Mouse (Mus musculus): ENCODE measurements around the gene Zc3h14.

Gene Zc3h14

GRCm38 (mm10) chr12:98737801-98738350 lies 8.9 kb upstream of the Zc3h14 start:
- DNase-seq (ENCODE audit: low read depth in 1 of 2, low spot score in 2 of 2) = no peak

- DNase-seq (ENCODE audit: low read depth in 1 of 2, low spot score in 2 of 2) = no peak
Observed at GRCm38 (mm10) chr12:98741011-98741501, 5.7 kb upstream of the Zc3h14 start.

- no peak for DNase-seq (ENCODE audit: low read depth in 1 of 2, low spot score in 2 of 2)
Observed at GRCm38 (mm10) chr12:98745626-98746025, 1.1 kb upstream of the Zc3h14 start.

- peak; percentile 41 to 70 for DNase-seq (ENCODE audit: low read depth in 1 of 2, low spot score in 2 of 2)
Observed at GRCm38 (mm10) chr12:98746131-98746530, 633 bp upstream of the Zc3h14 start.

GRCm38 (mm10) chr12:98747380-98747753 lies 603 bp downstream of the Zc3h14 start:
- no peak for DNase-seq (ENCODE audit: low read depth in 1 of 2, low spot score in 2 of 2)

GRCm38 (mm10) chr12:98757636-98758035 lies 10.9 kb downstream of the Zc3h14 start:
- DNase-seq (ENCODE audit: low read depth in 1 of 2, low spot score in 2 of 2) = no peak

GRCm38 (mm10) chr12:98759700-98760099 lies 12.9 kb downstream of the Zc3h14 start:
- no peak for DNase-seq (ENCODE audit: low read depth in 1 of 2, low spot score in 2 of 2)

GRCm38 (mm10) chr12:98766241-98766640 lies 19.5 kb downstream of the Zc3h14 start:
- no peak for DNase-seq (ENCODE audit: low read depth in 1 of 2, low spot score in 2 of 2)

- no peak for DNase-seq (ENCODE audit: low read depth in 1 of 2, low spot score in 2 of 2)
Observed at GRCm38 (mm10) chr12:98777509-98777908, 30.7 kb downstream of the Zc3h14 start.

- DNase-seq (ENCODE audit: low read depth in 1 of 2, low spot score in 2 of 2) = no peak
Observed at GRCm38 (mm10) chr12:98779148-98779547, 32.4 kb downstream of the Zc3h14 start.

GRCm38 (mm10) chr12:98784251-98784650 lies 37.5 kb downstream of the Zc3h14 start:
- no peak for DNase-seq (ENCODE audit: low read depth in 1 of 2, low spot score in 2 of 2)

- no peak for DNase-seq (ENCODE audit: low read depth in 1 of 2, low spot score in 2 of 2)
Observed at GRCm38 (mm10) chr12:98795731-98796318, 49.1 kb downstream of the Zc3h14 start.

- DNase-seq (ENCODE audit: low read depth in 1 of 2, low spot score in 2 of 2) = no peak
Observed at GRCm38 (mm10) chr12:98800334-98800733, 53.6 kb downstream of the Zc3h14 start.

GRCm38 (mm10) chr12:98802245-98802644 lies 55.5 kb downstream of the Zc3h14 start:
- no peak for DNase-seq (ENCODE audit: low read depth in 1 of 2, low spot score in 2 of 2)

- DNase-seq (ENCODE audit: low read depth in 1 of 2, low spot score in 2 of 2) = no peak
Observed at GRCm38 (mm10) chr12:98804078-98804748, 57.4 kb downstream of the Zc3h14 start.

GRCm38 (mm10) chr12:98820781-98821180 lies 74.0 kb downstream of the Zc3h14 start:
- no peak for DNase-seq (ENCODE audit: low read depth in 1 of 2, low spot score in 2 of 2)

- DNase-seq (ENCODE audit: low read depth in 1 of 2, low spot score in 2 of 2) = no peak
Observed at GRCm38 (mm10) chr12:98831122-98831521, 84.4 kb downstream of the Zc3h14 start.

- no peak for DNase-seq (ENCODE audit: low read depth in 1 of 2, low spot score in 2 of 2)
Observed at GRCm38 (mm10) chr12:98832929-98833598, 86.3 kb downstream of the Zc3h14 start.

GRCm38 (mm10) chr12:98833901-98834300 lies 87.1 kb downstream of the Zc3h14 start:
- DNase-seq (ENCODE audit: low read depth in 1 of 2, low spot score in 2 of 2) = no peak

GRCm38 (mm10) chr12:98834879-98835278 lies 88.1 kb downstream of the Zc3h14 start:
- no peak for DNase-seq (ENCODE audit: low read depth in 1 of 2, low spot score in 2 of 2)

GRCm38 (mm10) chr12:98835466-98835865 lies 88.7 kb downstream of the Zc3h14 start:
- no peak for DNase-seq (ENCODE audit: low read depth in 1 of 2, low spot score in 2 of 2)
